Mouse (Mus musculus) testis, adult 2 months (tissue): ENCODE results near the gene Vwa8.

ENCODE experiments used
- CTCF ChIP-seq: fragments of 200-500 bp; IDR thresholded peaks from 2 replicates; pipeline ENCODE4 v1.5.1; 2012; ENCODE audit warnings: low read depth, mild to moderate bottlenecking, inconsistent platforms, low read length, moderate library complexity; ENCODE audit not compliant: control insufficient read depth, insufficient read depth, insufficient replicate concordance
- POLR2A ChIP-seq: fragments of 200-500 bp; IDR thresholded peaks from 2 replicates; pipeline ENCODE4 v1.6.1; 2012; ENCODE audit warnings: low read depth, mild to moderate bottlenecking, inconsistent platforms, low read length, moderate library complexity; ENCODE audit not compliant: control insufficient read depth

GRCm38 (mm10) chr14:79214129-79214528, 365.3 kb downstream of the Vwa8 start:
- TF ChIP-seq POLR2A (no peak), CTCF (no peak)
